25 mouse cellular contexts compared by ENCODE assay signal in genomic region chr9:48865235-48865634, GRCm38 (mm10). TPM values are rescaled to one million over a fixed set of nuclear protein-coding genes. Genes with fewer than 3 reads are reported as not detected.
"Had no signal": no experiment of that assay in that cellular context is flagged by ENCODE, and none has a peak within 500 bp of the region (broad histone marks: within the 10 kb centered on the region; RNA-seq: fewer than 3 reads in every experiment).

No protein-coding gene starts in this region.

- H3K4me3 ChIP-seq: layer of hippocampus, adult 2 months; limb, embryonic 12.5 days; liver, embryonic 12.5 days; liver, embryonic 15.5 days; lung, embryonic 15.5 days; megakaryocyte, embryonic 14.5 days; neural tube, embryonic 12.5 days; neural tube, embryonic 15.5 days had no signal

- H3K27ac ChIP-seq: kidney, postnatal 0 days; layer of hippocampus, adult 2 months; limb, embryonic 12.5 days; liver, embryonic 12.5 days; liver, embryonic 15.5 days; lung, embryonic 15.5 days; neural tube, embryonic 12.5 days; neural tube, embryonic 15.5 days had no signal

- DNase-seq: kidney, adult 2 months; kidney, postnatal 25 days; layer of hippocampus, adult 9-11 months; liver; lung, adult 18-20 months; lung, postnatal 10 days; lung, postnatal 36 days; midbrain, embryonic 14.5 days; right cerebral cortex, adult 18-20 months; right cerebral cortex, postnatal 14 days; spleen, adult 18-20 months; thymus, adult 18-20 months; thymus, postnatal 14 days; thymus, postnatal 4 days had no signal

- ATAC-seq: intestine, postnatal 0 days; liver, embryonic 12.5 days had no signal

- H3K9me3 ChIP-seq: limb, embryonic 12.5 days; liver, embryonic 12.5 days; liver, embryonic 15.5 days; lung, embryonic 15.5 days; megakaryocyte, embryonic 14.5 days; neural tube, embryonic 12.5 days; neural tube, embryonic 15.5 days had no signal

- H3K27me3 ChIP-seq: lung, embryonic 15.5 days; neural tube, embryonic 12.5 days had no signal

- H3K4me1 ChIP-seq: liver, embryonic 12.5 days; liver, embryonic 15.5 days; lung, embryonic 15.5 days had no signal

- H3K36me3 ChIP-seq: limb, embryonic 12.5 days; liver, embryonic 12.5 days; liver, embryonic 15.5 days; lung, embryonic 15.5 days; neural tube, embryonic 12.5 days; neural tube, embryonic 15.5 days had no signal

- H3K9ac ChIP-seq: limb, embryonic 12.5 days; liver, embryonic 12.5 days; liver, embryonic 15.5 days; lung, embryonic 15.5 days; neural tube, embryonic 12.5 days; neural tube, embryonic 15.5 days had no signal

- H3K4me2 ChIP-seq: limb, embryonic 12.5 days; liver, embryonic 12.5 days; liver, embryonic 15.5 days; lung, embryonic 15.5 days; midbrain, embryonic 11.5 days; neural tube, embryonic 12.5 days; neural tube, embryonic 15.5 days had no signal

RNA-seq across cellular contexts. Expression of gene Htr3a, which starts 45.7 kb away (rescaled TPM):
- polyA plus RNA-seq: liver, embryonic 12.5 days; liver, embryonic 15.5 days had no signal
